Mouse (Mus musculus): Measurements from ENCODE around the gene Cd3eap. TPM values are rescaled to one million over a fixed set of nuclear protein-coding genes. Genes with fewer than 3 reads are reported as not detected.

Cd3eap gene
- polyA plus RNA-seq, 1 experiment, result 5.3 TPM

- WGBS, result 2% methylated on average over 18 of the region's 18 CpGs
- Histone ChIP-seq H3K4me3 (ENCODE audit: insufficient read depth, low read depth, low read length) (no peak overlapping the region), H3K4me1 (ENCODE audit: control insufficient read depth, insufficient read depth, low read length) (no peaks in the 10 kb centered on the region; the same call in 1 of the 2 replicates), H3K36me3 (ENCODE audit: control insufficient read depth, insufficient read depth, low read length) (no peaks in the 10 kb centered on the region), H3K27me3 (replicated peaks; ENCODE audit: control insufficient read depth, insufficient read depth, low read length) (no peaks in the 10 kb centered on the region), H3K27ac (ENCODE audit: insufficient read depth, low read depth, low read length) (no peak overlapping the region)
- no peak for TF ChIP-seq POLR2A (IDR thresholded peaks at IDR 0.05; ENCODE audit: low read depth, low read length)
- peak; percentile 87 for TF ChIP-seq CTCF (conservative IDR thresholded peaks at IDR 0.05; ENCODE audit: insufficient read depth, insufficient read length, low read depth, low read length)
- peak; percentile 88 for DNase-seq
These were observed 4.6 kb upstream of the Cd3eap start for GRCm38 (mm10) chr7:19363881-19364280.

GRCm38 (mm10) chr7:19362276-19362675, 3.0 kb upstream of the Cd3eap start:
- TF ChIP-seq POLR2A (IDR thresholded peaks at IDR 0.05; ENCODE audit: low read depth, low read length) (no peak), CTCF (conservative IDR thresholded peaks at IDR 0.05; ENCODE audit: insufficient read depth, insufficient read length, low read depth, low read length) (no peak)
- no peak for DNase-seq
- Histone ChIP-seq H3K4me1 (ENCODE audit: control insufficient read depth, insufficient read depth, low read length) (no peaks in the 10 kb centered on the region; the same call in 1 of the 2 replicates), H3K36me3 (ENCODE audit: control insufficient read depth, insufficient read depth, low read length) (no peaks in the 10 kb centered on the region), H3K27me3 (replicated peaks; ENCODE audit: control insufficient read depth, insufficient read depth, low read length) (no peaks in the 10 kb centered on the region), H3K27ac (ENCODE audit: insufficient read depth, low read depth, low read length) (no peak overlapping the region), H3K4me3 (ENCODE audit: insufficient read depth, low read depth, low read length) (no peak overlapping the region)
- WGBS, result 69% methylated on average over 4 of the region's 4 CpGs

GRCm38 (mm10) chr7:19361720-19362119, 2.4 kb upstream of the Cd3eap start:
- Histone ChIP-seq H3K4me3 (ENCODE audit: insufficient read depth, low read depth, low read length) (peak overlapping the region; percentile 71), H3K36me3 (ENCODE audit: control insufficient read depth, insufficient read depth, low read length) (no peaks in the 10 kb centered on the region), H3K4me1 (ENCODE audit: control insufficient read depth, insufficient read depth, low read length) (no peaks in the 10 kb centered on the region; the same call in 1 of the 2 replicates), H3K27me3 (replicated peaks; ENCODE audit: control insufficient read depth, insufficient read depth, low read length) (no peaks in the 10 kb centered on the region), H3K27ac (ENCODE audit: insufficient read depth, low read depth, low read length) (no peak overlapping the region)
- WGBS, result 9% methylated on average over 16 of the region's 16 CpGs
- peak; percentile 77 for DNase-seq
- no peak for TF ChIP-seq POLR2A (IDR thresholded peaks at IDR 0.05; ENCODE audit: low read depth, low read length)
- TF ChIP-seq CTCF (conservative IDR thresholded peaks at IDR 0.05; ENCODE audit: insufficient read depth, insufficient read length, low read depth, low read length), result peak; percentile 76

GRCm38 (mm10) chr7:19360944-19361343, 1.7 kb upstream of the Cd3eap start:
- no peaks in the 10 kb centered on the region; the same call in 1 of the 2 replicates for H3K4me1 ChIP-seq (ENCODE audit: control insufficient read depth, insufficient read depth, low read length)
- H3K36me3 ChIP-seq (ENCODE audit: control insufficient read depth, insufficient read depth, low read length), result no peaks in the 10 kb centered on the region
- TF ChIP-seq POLR2A (IDR thresholded peaks at IDR 0.05; ENCODE audit: low read depth, low read length) (no peak), CTCF (conservative IDR thresholded peaks at IDR 0.05; ENCODE audit: insufficient read depth, insufficient read length, low read depth, low read length) (no peak)
- H3K4me3 ChIP-seq (ENCODE audit: insufficient read depth, low read depth, low read length), result peak overlapping the region; percentile 71
- 1% methylated on average over 27 of the region's 27 CpGs for WGBS
- peak; percentile 97 for DNase-seq
- H3K27ac ChIP-seq (ENCODE audit: insufficient read depth, low read depth, low read length), result peak overlapping the region; percentile 66; the same call in 1 of the 2 replicates
- H3K27me3 ChIP-seq (replicated peaks; ENCODE audit: control insufficient read depth, insufficient read depth, low read length), result no peaks in the 10 kb centered on the region

GRCm38 (mm10) chr7:19359892-19360641, 784 bp upstream of the Cd3eap start:
- TF ChIP-seq POLR2A (IDR thresholded peaks at IDR 0.05; ENCODE audit: low read depth, low read length), result no peak
- no peak for TF ChIP-seq CTCF (conservative IDR thresholded peaks at IDR 0.05; ENCODE audit: insufficient read depth, insufficient read length, low read depth, low read length)
- Histone ChIP-seq H3K36me3 (ENCODE audit: control insufficient read depth, insufficient read depth, low read length) (no peaks in the 10 kb centered on the region), H3K4me3 (ENCODE audit: insufficient read depth, low read depth, low read length) (peak overlapping the region; percentile 87), H3K4me1 (ENCODE audit: control insufficient read depth, insufficient read depth, low read length) (no peaks in the 10 kb centered on the region; the same call in 1 of the 2 replicates), H3K27ac (ENCODE audit: insufficient read depth, low read depth, low read length) (peak overlapping the region; percentile 90), H3K27me3 (replicated peaks; ENCODE audit: control insufficient read depth, insufficient read depth, low read length) (no peaks in the 10 kb centered on the region)
- DNase-seq, result peak; percentile 79
- WGBS, result under 1% methylated on average over 45 of the region's 45 CpGs

GRCm38 (mm10) chr7:19358634-19359033, 649 bp downstream of the Cd3eap start:
- Histone ChIP-seq H3K27me3 (replicated peaks; ENCODE audit: control insufficient read depth, insufficient read depth, low read length) (no peaks in the 10 kb centered on the region), H3K4me3 (ENCODE audit: insufficient read depth, low read depth, low read length) (peak overlapping the region; percentile 87; the same call in 1 of the 2 replicates), H3K4me1 (ENCODE audit: control insufficient read depth, insufficient read depth, low read length) (no peaks in the 10 kb centered on the region; the same call in 1 of the 2 replicates), H3K27ac (ENCODE audit: insufficient read depth, low read depth, low read length) (no peak overlapping the region), H3K36me3 (ENCODE audit: control insufficient read depth, insufficient read depth, low read length) (no peaks in the 10 kb centered on the region)
- WGBS, result 12% methylated on average over 13 of the region's 13 CpGs
- TF ChIP-seq POLR2A (IDR thresholded peaks at IDR 0.05; ENCODE audit: low read depth, low read length) (no peak), CTCF (conservative IDR thresholded peaks at IDR 0.05; ENCODE audit: insufficient read depth, insufficient read length, low read depth, low read length) (no peak)
- no peak for DNase-seq
